Mouse (Mus musculus): ENCODE measurements around the gene Hspa12a.

Gene Hspa12a

GRCm38 (mm10) chr19:58860255-58861173, 82.9 kb downstream of the Hspa12a start:
- DNase-seq (ENCODE audit: low spot score in 2 of 2) = peak; percentile 47 to 49

- DNase-seq (ENCODE audit: low spot score in 2 of 2) = no peak
Observed at GRCm38 (mm10) chr19:58859831-58860254, 83.6 kb downstream of the Hspa12a start.

- no peak for DNase-seq (ENCODE audit: low spot score in 2 of 2)
Observed at GRCm38 (mm10) chr19:58859357-58859756, 84.1 kb downstream of the Hspa12a start.

- no peak for DNase-seq (ENCODE audit: low spot score in 2 of 2)
Observed at GRCm38 (mm10) chr19:58856129-58856855, 87.2 kb downstream of the Hspa12a start.

GRCm38 (mm10) chr19:58854899-58855298, 88.6 kb downstream of the Hspa12a start:
- no peak for DNase-seq (ENCODE audit: low spot score in 2 of 2)

GRCm38 (mm10) chr19:58853036-58853735, 90.3 kb downstream of the Hspa12a start:
- DNase-seq (ENCODE audit: low spot score in 2 of 2) = no peak

- no peak for DNase-seq (ENCODE audit: low spot score in 2 of 2)
Observed at GRCm38 (mm10) chr19:58850719-58851466, 92.6 kb downstream of the Hspa12a start.

- DNase-seq (ENCODE audit: low spot score in 2 of 2) = no peak
Observed at GRCm38 (mm10) chr19:58849333-58850131, 93.9 kb downstream of the Hspa12a start.

- no peak for DNase-seq (ENCODE audit: low spot score in 2 of 2)
Observed at GRCm38 (mm10) chr19:58843606-58844005, 99.8 kb downstream of the Hspa12a start.

- DNase-seq (ENCODE audit: low spot score in 2 of 2) = no peak
Observed at GRCm38 (mm10) chr19:58840721-58841271, 102.7 kb downstream of the Hspa12a start.

GRCm38 (mm10) chr19:58839806-58840205, 103.6 kb downstream of the Hspa12a start:
- DNase-seq (ENCODE audit: low spot score in 2 of 2) = no peak

- DNase-seq (ENCODE audit: low spot score in 2 of 2) = no peak
Observed at GRCm38 (mm10) chr19:58839345-58839744, 104.1 kb downstream of the Hspa12a start.

GRCm38 (mm10) chr19:58838706-58839105, 104.7 kb downstream of the Hspa12a start:
- no peak for DNase-seq (ENCODE audit: low spot score in 2 of 2)

- DNase-seq (ENCODE audit: low spot score in 2 of 2) = no peak
Observed at GRCm38 (mm10) chr19:58833639-58834180, 109.7 kb downstream of the Hspa12a start.

- no peak for DNase-seq (ENCODE audit: low spot score in 2 of 2)
Observed at GRCm38 (mm10) chr19:58832988-58833387, 110.5 kb downstream of the Hspa12a start.

- peak in 1 of 2 experiments; percentile 71 for DNase-seq (ENCODE audit: low spot score in 2 of 2)
Observed at GRCm38 (mm10) chr19:58831280-58831922, 112.1 kb downstream of the Hspa12a start.

GRCm38 (mm10) chr19:58830182-58830581, 113.3 kb downstream of the Hspa12a start:
- DNase-seq (ENCODE audit: low spot score in 2 of 2) = no peak

GRCm38 (mm10) chr19:58829575-58829974, 113.9 kb downstream of the Hspa12a start:
- peak in 1 of 2 experiments; percentile 81 for DNase-seq (ENCODE audit: low spot score in 2 of 2)

- DNase-seq (ENCODE audit: low spot score in 2 of 2) = no peak
Observed at GRCm38 (mm10) chr19:58827656-58828055, 115.8 kb downstream of the Hspa12a start.

Measured in cerebellum, postnatal 4 days (tissue).